Mouse (Mus musculus) myocyte (in vitro differentiated cells): ENCODE measurements around the gene Ccdc106. TPM values are rescaled to one million over a fixed set of nuclear protein-coding genes. Genes with fewer than 3 reads are reported as not detected.

Experiments used
- H3K27me3 ChIP-seq: one replicate; pipeline ENCODE4 v1.6.1; 2011; ENCODE audit not compliant: control insufficient read depth, insufficient read depth, insufficient read length
- H3K36me3 ChIP-seq: one replicate; pipeline ENCODE4 v1.6.1; 2011; ENCODE audit not compliant: control insufficient read depth, insufficient read depth
- H3K4me2 ChIP-seq: one replicate; pipeline ENCODE4 v1.6.1; 2011; ENCODE audit warnings: low read depth, control low read depth
- H3K4me3 ChIP-seq: one replicate; pipeline ENCODE4 v1.5.1; 2011; ENCODE audit warnings: mild to moderate bottlenecking, control low read depth, moderate library complexity
- H3K79me2 ChIP-seq: one replicate; pipeline ENCODE4 v1.6.1; 2011; ENCODE audit not compliant: control insufficient read depth, insufficient read depth
- H3ac ChIP-seq: one replicate; pipeline ENCODE4 v1.6.1; 2011; ENCODE audit not compliant: control insufficient read depth, insufficient read length
- CEBPB ChIP-seq: IDR thresholded peaks from 2 replicates; pipeline ENCODE4 v1.6.1; 2011; ENCODE audit warnings: mild to moderate bottlenecking, moderate library complexity; ENCODE audit not compliant: poor library complexity, insufficient read depth, severe bottlenecking
- E2F4 ChIP-seq: IDR thresholded peaks from one replicate; pipeline ENCODE4 v1.6.1; 2011; ENCODE audit warnings: mild to moderate bottlenecking, control low read depth, moderate library complexity; ENCODE audit not compliant: insufficient read depth
- MAX ChIP-seq: IDR thresholded peaks from one replicate; pipeline ENCODE4 v1.6.1; 2011; ENCODE audit warnings: low read depth, mild to moderate bottlenecking, control low read depth
- MYOD1 ChIP-seq, 3 experiments: IDR thresholded peaks; one replicate each; pipeline ENCODE4 v1.6.1; 2011; ENCODE audit warnings: control low read depth in 2 of 3, low read depth in 2 of 3, mild to moderate bottlenecking in 2 of 3, moderate library complexity in 1 of 3; ENCODE audit not compliant: insufficient read length in 2 of 3, control insufficient read depth in 1 of 3
- MYOG ChIP-seq, 3 experiments: IDR thresholded peaks; one replicate each; pipeline ENCODE4 v1.6.1; 2011; ENCODE audit warnings: control low read depth in 2 of 3, low read depth in 2 of 3, mild to moderate bottlenecking in 2 of 3; ENCODE audit not compliant: insufficient read length in 2 of 3, control insufficient read depth in 1 of 3, insufficient read depth in 1 of 3
- POLR2A ChIP-seq: IDR thresholded peaks from one replicate; pipeline ENCODE4 v1.6.1; 2011; ENCODE audit warnings: low read depth, mild to moderate bottlenecking, control low read depth, moderate library complexity; ENCODE audit not compliant: insufficient read length
- POLR2AphosphoS2 ChIP-seq: IDR thresholded peaks from one replicate; pipeline ENCODE4 v1.6.1; 2011; ENCODE audit warnings: low read depth, control low read depth; ENCODE audit not compliant: insufficient read length
- REST ChIP-seq: IDR thresholded peaks from one replicate; pipeline ENCODE4 v1.6.1; 2011; ENCODE audit warnings: mild to moderate bottlenecking, control low read depth, moderate library complexity; ENCODE audit not compliant: insufficient read depth, insufficient read length
- SRF ChIP-seq: IDR thresholded peaks from one replicate; pipeline ENCODE4 v1.6.1; 2011; ENCODE audit warnings: low read depth; ENCODE audit not compliant: control insufficient read depth, insufficient read length
- TCF12 ChIP-seq: IDR thresholded peaks from one replicate; pipeline ENCODE4 v1.6.1; 2011; ENCODE audit warnings: mild to moderate bottlenecking, control low read depth; ENCODE audit not compliant: poor library complexity, insufficient read depth, severe bottlenecking
- TCF3 ChIP-seq: IDR thresholded peaks from one replicate; pipeline ENCODE4 v1.6.1; 2011; ENCODE audit warnings: low read depth, control low read depth; ENCODE audit not compliant: insufficient read length
- USF1 ChIP-seq: IDR thresholded peaks from one replicate; pipeline ENCODE4 v1.6.1; 2011; ENCODE audit warnings: low read depth, mild to moderate bottlenecking, control low read depth, moderate library complexity
- polyA plus RNA-seq: library from polyadenylated mRNA; unstranded; fragments of >200 nt; fragmentation: generic; extraction: Trizol; gene quantifications from one replicate; pipeline ENCODE4 v1.2.1, GENCODE M21; 2012; ENCODE audit warnings: missing spikeins

Gene Ccdc106
- polyA plus RNA-seq, 1 experiment = 0.19 TPM

- no peak overlapping the region for H3K4me2 ChIP-seq
- no peak overlapping the region for H3K4me3 ChIP-seq
Observed at GRCm38 (mm10) chr7:4975455-4975854, 44.9 kb upstream of the Ccdc106 start.

GRCm38 (mm10) chr7:4976832-4977231, 43.5 kb upstream of the Ccdc106 start:
- no peak overlapping the region for H3K4me3 ChIP-seq
- H3K27me3 ChIP-seq = peaks cover 6% of the 10 kb centered on the region
- H3K4me2 ChIP-seq = no peak overlapping the region
- H3K79me2 ChIP-seq = no peaks in the 10 kb centered on the region
- no peaks in the 10 kb centered on the region for H3K36me3 ChIP-seq
- no peak for TF ChIP-seq E2F4
- no peak for TF ChIP-seq SRF
- no peak for TF ChIP-seq MYOG (IDR thresholded peaks at IDR 0.05; ENCODE audit: control insufficient read depth in 1 of 3, insufficient read depth in 1 of 3, insufficient read length in 2 of 3, low read depth in 2 of 3)
- no peak for TF ChIP-seq CEBPB
- TF ChIP-seq MYOD1 (IDR thresholded peaks at IDR 0.05; ENCODE audit: control insufficient read depth in 1 of 3, insufficient read length in 2 of 3, low read depth in 2 of 3) = no peak
- no peak for TF ChIP-seq REST
- TF ChIP-seq TCF12 = no peak
- TF ChIP-seq MAX = no peak
- no peak for TF ChIP-seq POLR2A
- TF ChIP-seq TCF3 = no peak
- TF ChIP-seq USF1 = no peak
- no peak for TF ChIP-seq POLR2AphosphoS2
- H3ac ChIP-seq = no peak overlapping the region

More at GRCm38 (mm10) chr7:4975455-4975854, 44.9 kb upstream of the Ccdc106 start:
- Histone ChIP-seq H3K79me2 (no peaks in the 10 kb centered on the region), H3ac (no peak overlapping the region), H3K36me3 (no peaks in the 10 kb centered on the region), H3K27me3 (peaks cover under 1% of the 10 kb centered on the region)
- TF ChIP-seq USF1 (no peak), TCF3 (no peak), MYOD1 (IDR thresholded peaks at IDR 0.05; ENCODE audit: control insufficient read depth in 1 of 3, insufficient read length in 2 of 3, low read depth in 2 of 3) (no peak), E2F4 (no peak), CEBPB (no peak), MYOG (IDR thresholded peaks at IDR 0.05; ENCODE audit: control insufficient read depth in 1 of 3, insufficient read depth in 1 of 3, insufficient read length in 2 of 3, low read depth in 2 of 3) (no peak), REST (no peak), POLR2A (no peak), MAX (no peak), TCF12 (no peak), SRF (no peak), POLR2AphosphoS2 (no peak)

GRCm38 (mm10) chr7:4988250-4988649, 32.1 kb upstream of the Ccdc106 start:
- Histone ChIP-seq H3K4me2 (no peak overlapping the region), H3K36me3 (peaks cover 4% of the 10 kb centered on the region), H3K4me3 (no peak overlapping the region), H3K79me2 (no peaks in the 10 kb centered on the region), H3ac (no peak overlapping the region), H3K27me3 (peaks cover 6% of the 10 kb centered on the region)
- no peak for TF ChIP-seq MAX
- no peak for TF ChIP-seq USF1
- no peak for TF ChIP-seq CEBPB
- no peak for TF ChIP-seq POLR2AphosphoS2

DNA sequence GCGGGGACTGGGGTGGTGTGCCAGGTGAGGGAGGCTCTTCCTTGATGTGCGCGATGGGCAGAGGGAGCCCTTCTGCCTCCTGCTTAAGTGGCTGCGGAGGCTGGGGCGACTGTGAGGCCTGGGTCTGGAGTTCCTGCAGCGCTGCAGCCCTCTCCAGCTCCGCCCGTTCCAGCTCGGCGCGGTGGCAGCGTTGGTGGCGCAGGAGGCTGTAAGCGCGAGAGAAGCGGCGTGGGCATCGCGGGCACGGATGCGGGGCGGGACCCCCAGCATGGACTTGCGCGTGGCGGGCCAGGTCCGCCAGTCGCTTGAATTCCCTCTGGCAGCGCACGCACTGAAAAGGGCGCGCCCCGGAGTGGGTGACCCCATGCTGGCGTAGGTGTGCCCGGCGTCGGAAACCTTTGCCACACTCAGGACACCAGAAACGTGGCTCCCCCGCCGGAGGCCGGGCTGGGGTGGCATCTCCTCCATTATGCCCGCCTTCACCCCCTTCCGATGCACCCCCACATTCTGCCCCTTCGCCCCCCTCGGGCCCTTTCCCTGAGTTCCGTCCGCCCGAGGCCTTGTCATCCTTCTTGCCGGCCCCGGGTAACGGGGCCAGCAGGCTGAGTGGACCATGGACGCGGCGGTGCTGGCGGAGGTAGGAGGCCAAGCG, 26.9 kb upstream of the Ccdc106 start:
- Histone ChIP-seq H3K4me2 (no peak overlapping the region), H3K79me2 (no peaks in the 10 kb centered on the region), H3K4me3 (no peak overlapping the region), H3K27me3 (no peaks in the 10 kb centered on the region), H3K36me3 (peaks cover 4% of the 10 kb centered on the region), H3ac (no peak overlapping the region)
- TF ChIP-seq TCF12 (no peak), SRF (no peak), CEBPB (no peak), POLR2A (no peak), TCF3 (no peak), MAX (no peak), POLR2AphosphoS2 (no peak), E2F4 (no peak), MYOG (IDR thresholded peaks at IDR 0.05; ENCODE audit: control insufficient read depth in 1 of 3, insufficient read depth in 1 of 3, insufficient read length in 2 of 3, low read depth in 2 of 3) (no peak), USF1 (no peak), REST (no peak), MYOD1 (IDR thresholded peaks at IDR 0.05; ENCODE audit: control insufficient read depth in 1 of 3, insufficient read length in 2 of 3, low read depth in 2 of 3) (no peak)

- no peak for TF ChIP-seq TCF3
- TF ChIP-seq REST = no peak
- no peak for TF ChIP-seq MYOG (IDR thresholded peaks at IDR 0.05; ENCODE audit: control insufficient read depth in 1 of 3, insufficient read depth in 1 of 3, insufficient read length in 2 of 3, low read depth in 2 of 3)
- no peak for TF ChIP-seq MYOD1 (IDR thresholded peaks at IDR 0.05; ENCODE audit: control insufficient read depth in 1 of 3, insufficient read length in 2 of 3, low read depth in 2 of 3)
- no peak for TF ChIP-seq USF1
- TF ChIP-seq E2F4 = no peak
- no peak for TF ChIP-seq TCF12
- no peak for TF ChIP-seq SRF
- no peak for TF ChIP-seq POLR2A
- no peak for TF ChIP-seq POLR2AphosphoS2
- no peak for TF ChIP-seq CEBPB
- no peak for TF ChIP-seq MAX
- no peaks in the 10 kb centered on the region for H3K27me3 ChIP-seq
- H3K36me3 ChIP-seq = peaks cover 4% of the 10 kb centered on the region
- H3K4me2 ChIP-seq = no peak overlapping the region
- no peak overlapping the region for H3K4me3 ChIP-seq
- H3ac ChIP-seq = no peak overlapping the region
- H3K79me2 ChIP-seq = no peaks in the 10 kb centered on the region
Observed at GRCm38 (mm10) chr7:4993999-4994788, 26.2 kb upstream of the Ccdc106 start.
